Mouse (Mus musculus) naive thymus-derived CD4-positive, alpha-beta T cell, adult 2 months (primary cell): ENCODE data around the gene Pcca.

ENCODE experiments used
- DNase-seq: peaks from one replicate; pipeline ENCODE4 v3.0.0-alpha.2; 2011; ENCODE audit warnings: low read depth

Pcca gene

GRCm38 (mm10) chr14:122648214-122648613 is 114.1 kb downstream of the Pcca start:
- DNase-seq, result no peak

- DNase-seq, result no peak
Observed at GRCm38 (mm10) chr14:122649336-122649950, 115.3 kb downstream of the Pcca start.

GRCm38 (mm10) chr14:122651681-122652080 is 117.6 kb downstream of the Pcca start:
- no peak for DNase-seq

- no peak for DNase-seq
Observed at GRCm38 (mm10) chr14:122675661-122676060, 141.5 kb downstream of the Pcca start.

DNA sequence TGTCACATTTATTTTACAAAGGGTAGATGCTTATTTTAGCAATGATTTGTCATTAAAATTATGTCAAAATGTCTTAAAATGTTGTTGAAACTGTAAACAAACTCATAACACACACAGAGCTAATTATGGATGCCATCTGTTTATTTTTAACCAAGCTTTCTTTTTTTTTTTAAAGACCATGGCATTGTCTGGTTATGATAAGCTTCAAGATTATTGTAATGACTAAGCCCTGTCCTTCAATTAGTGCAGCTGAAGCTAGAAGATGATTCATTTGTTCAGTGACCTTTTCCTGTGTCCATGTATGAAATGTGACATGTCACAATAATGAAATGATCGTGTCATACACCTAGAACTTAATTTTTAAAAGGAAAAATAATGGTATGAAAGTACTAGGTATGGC is 149.5 kb downstream of the Pcca start:
- no peak for DNase-seq

DNA sequence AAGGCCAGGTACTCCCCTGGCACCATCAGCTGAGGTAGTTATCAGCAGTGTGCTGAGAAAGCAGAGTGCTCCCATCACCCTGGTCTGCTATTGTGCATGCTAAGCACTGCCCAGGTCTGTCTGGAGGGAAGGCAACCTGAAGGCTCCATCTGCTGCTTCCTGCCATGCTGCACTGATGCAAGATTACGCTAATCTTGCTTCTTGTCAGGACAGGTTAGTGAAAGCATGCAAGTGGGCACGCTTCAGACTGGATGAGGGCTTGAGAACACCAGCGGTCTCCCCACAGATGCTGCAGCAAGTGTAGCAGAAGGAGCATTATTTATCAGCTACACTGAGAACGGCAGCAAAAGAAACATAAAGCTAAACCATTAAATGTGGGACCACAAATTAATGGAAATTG is 150.1 kb downstream of the Pcca start:
- no peak for DNase-seq

- DNase-seq, result no peak
Observed at GRCm38 (mm10) chr14:122684811-122685210, 150.7 kb downstream of the Pcca start.

- DNase-seq, result no peak
Observed at GRCm38 (mm10) chr14:122687398-122687797, 153.3 kb downstream of the Pcca start.

GRCm38 (mm10) chr14:122688378-122688777 is 154.3 kb downstream of the Pcca start:
- DNase-seq, result no peak

DNA sequence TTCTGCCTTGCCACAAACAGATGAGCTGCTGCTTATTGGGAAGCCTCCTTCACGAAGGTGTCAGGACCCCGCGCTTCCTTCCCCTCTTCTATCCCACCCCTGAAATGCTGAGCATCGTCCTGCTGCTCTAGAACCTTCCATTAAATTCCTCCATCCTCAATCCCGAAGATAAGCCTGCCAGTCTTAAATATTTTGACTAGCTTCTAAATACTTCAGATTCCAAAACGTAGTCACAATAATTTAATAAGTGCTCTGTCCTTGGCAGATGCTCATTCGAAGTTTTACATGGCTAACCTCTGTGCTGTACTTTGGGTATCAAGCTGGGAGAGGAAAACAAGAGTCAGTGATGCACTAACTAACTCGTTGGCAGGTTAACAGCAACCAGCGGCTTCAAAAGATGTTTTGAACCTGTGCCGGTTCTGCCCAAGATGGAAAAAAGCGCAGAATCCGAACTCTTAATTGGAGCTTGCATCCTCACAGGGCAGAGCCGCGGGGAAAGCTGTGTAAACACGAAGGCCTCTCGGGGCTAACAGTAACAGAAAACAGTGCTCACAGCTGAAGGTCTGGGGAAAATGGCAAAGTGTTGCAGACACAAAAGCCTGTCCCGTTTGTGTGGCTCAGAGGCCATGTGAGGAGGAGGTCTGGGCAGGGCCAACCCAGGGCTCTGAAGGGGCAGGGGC is 155.2 kb downstream of the Pcca start:
- DNase-seq, result no peak

DNA sequence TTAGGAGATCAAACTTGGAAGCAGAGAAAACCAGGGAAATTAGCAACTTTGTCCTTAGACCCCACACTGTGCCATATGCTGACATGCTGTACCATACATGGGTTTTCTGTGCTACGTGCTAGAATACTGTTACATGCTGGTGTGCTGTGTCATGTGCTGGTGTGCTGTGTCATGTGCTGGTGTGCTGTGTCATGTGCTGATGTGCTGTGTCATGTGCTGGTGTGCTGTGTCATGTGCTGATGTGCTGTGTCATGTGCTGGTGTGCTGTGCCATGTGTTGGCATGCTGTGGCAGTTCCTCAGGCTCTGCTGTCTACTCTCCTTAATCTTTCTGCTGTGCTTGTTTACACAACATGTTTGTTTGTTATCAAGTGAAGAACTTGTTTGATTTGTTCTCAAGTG is 157.4 kb downstream of the Pcca start:
- no peak for DNase-seq

DNA sequence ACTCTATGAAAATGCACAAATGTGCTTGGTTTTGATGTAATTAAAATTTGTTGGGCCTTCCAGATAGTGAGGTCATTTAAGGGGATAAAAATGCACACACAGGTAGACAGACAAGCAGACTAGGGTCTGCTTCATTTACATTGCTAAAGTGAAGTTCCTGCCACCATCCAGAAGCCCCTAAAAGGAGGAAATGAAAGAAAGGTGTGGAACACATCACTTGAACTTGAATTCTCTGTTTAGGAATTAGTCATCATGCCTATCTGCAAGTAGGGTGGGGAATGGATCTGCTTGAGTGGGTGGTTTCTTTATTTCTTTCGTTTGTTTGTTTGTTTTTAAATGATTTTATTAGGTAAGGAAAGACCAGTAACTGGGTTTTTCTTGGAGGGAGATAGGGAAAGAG is 166.2 kb downstream of the Pcca start:
- no peak for DNase-seq

DNA sequence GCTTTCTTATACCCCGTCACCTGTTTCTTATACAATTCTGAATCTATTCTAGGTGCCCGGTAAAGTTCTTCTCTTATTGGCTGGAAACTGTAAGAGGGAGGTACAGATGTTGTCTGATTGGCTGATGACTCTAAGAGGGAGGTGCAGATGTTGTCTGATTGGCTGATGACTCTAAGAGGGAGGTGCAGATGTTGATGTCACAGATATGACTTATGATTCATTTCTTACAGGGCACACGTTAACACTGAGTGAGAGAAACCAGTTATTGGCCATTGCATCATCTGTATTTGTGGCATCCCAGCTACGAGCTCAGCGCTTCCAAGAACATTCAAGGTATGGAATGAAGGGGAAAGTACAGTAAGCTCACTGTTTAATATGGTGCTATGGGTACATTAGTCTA is 179.7 kb downstream of the Pcca start:
- no peak for DNase-seq

DNA sequence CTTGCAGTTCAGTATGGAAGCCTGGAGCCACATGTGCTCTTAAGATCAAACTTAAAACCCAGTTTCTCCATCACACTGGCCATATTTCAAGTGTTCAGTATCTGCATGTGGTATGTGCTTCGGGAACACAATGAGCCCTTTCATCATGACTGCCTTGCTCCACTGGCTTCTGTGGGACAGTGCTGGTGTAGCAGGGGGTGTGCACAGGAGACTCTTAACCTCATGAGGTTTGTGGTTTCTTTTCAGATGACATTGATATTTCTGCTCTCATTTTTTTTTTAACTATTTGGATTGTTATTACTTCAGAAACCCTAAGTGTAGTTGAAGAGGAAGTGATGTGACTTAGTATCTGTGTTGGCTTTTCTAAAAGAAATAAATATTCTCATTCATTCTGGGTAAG is 180.8 kb downstream of the Pcca start:
- no peak for DNase-seq

GRCm38 (mm10) chr14:122716057-122716456 is 181.9 kb downstream of the Pcca start:
- DNase-seq, result no peak

- DNase-seq, result no peak
Observed at GRCm38 (mm10) chr14:122719496-122720080, 185.5 kb downstream of the Pcca start.

DNA sequence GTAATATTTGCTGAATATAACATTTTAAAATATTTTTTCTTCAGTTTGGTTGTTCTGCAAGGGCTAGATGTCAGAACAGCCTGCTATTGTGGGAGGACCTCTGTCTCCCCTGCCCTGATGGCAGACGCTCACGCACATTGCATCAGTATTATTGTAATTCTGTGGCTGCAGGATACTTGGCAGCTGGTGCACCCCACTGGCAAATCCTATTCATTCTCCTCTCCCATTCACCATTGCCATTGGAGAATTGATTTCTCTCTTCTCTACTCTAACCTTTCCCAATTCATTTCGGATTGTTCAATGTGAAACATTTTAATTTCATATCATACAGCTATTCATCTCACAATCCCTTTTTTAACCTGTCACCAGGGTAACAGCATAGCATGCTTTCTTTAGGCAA is 186.9 kb downstream of the Pcca start:
- DNase-seq, result no peak

DNA sequence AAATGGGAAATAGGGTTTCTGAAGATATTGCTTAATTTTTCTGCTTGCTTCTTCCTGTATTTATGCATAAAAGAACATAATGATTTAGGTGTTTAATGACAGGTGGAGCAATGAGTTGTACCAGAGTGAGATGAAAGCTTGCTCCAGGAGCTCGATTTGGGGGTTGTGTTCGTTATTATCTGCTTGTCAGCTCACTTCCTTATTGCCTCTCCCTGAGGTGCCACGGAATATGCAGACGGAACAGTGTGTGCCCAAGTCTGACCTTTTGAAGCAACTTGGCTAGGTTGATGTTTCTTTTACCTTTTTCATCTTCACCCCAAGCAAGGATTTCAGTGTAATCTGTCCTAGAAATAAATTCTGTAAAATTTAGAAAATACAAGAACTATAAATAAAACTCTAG is 187.6 kb downstream of the Pcca start:
- DNase-seq, result no peak

GRCm38 (mm10) chr14:122726456-122726855 is 192.3 kb downstream of the Pcca start:
- no peak for DNase-seq

DNA sequence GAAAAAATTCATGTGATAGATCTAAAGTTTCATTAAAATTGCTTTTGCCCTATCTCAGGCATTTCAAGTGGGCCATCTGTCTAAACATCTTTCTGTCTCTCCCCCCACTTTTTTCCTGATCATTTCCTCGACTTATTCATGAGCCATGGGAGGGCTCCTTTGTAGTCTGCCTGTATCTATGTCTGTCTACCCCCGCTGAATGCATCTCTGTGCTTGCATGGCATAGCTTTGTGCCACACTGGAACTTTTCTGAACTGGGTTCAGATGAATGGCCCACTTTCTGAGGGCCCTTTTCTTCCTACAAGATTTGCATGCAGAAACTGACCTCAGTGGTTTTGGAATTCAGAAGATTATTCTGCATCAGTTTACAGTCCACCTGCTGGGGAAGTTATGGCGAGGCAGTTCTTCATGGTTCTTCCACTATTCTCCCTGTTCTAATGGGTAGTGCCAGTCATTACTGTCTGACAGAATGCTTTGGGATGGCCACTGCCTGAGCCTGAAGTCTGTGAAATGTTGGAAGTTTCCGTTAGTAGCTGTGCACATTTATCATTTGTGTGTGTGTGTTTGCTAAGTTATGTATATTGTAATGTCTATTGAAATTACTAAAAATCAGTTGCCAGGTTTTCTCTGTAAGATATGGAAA is 195.4 kb downstream of the Pcca start:
- no peak for DNase-seq

DNA sequence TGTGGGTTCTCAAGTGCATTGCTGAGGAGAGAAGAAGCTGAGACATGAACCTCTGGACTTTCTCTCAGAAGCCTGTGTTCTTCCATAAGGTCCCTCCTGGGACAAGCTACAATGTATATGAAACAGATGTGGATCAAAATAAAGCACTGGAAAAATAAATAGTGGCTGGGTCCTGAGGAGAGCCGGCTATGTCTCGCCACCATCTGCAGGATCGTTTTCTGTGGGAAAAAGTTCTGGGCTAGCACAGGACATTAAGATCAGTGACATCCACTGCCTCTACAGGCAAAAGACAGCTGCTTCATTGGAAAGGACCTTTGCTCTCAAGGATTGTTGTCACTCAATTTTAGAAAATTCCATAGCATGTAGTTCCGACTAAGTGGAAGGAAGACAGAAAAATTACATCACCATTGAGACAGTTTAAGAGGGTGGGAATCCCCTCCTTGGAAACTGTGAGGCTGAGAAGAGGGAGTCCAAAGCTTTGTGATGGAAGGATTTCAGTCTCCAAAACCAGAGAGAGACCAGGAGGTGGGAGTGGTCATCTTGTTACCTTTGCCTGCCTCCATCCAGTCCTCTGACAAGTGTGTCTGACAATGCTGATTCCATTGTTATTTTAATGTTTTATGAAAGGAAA is 196.9 kb downstream of the Pcca start:
- no peak for DNase-seq

- DNase-seq, result no peak
Observed at GRCm38 (mm10) chr14:122736806-122737205, 202.7 kb downstream of the Pcca start.
